Mouse (Mus musculus) midbrain, embryonic 12.5 days (tissue): Measurements from ENCODE around the gene Rab30. TPM values are rescaled to one million over a fixed set of nuclear protein-coding genes. Genes with fewer than 3 reads are reported as not detected.

Experiments
- ATAC-seq: fragments of 200-750 bp; cut with Nextera tagmentation; 2 replicates; pipeline ENCODE4 v1.8.0; 2017; ENCODE audit warnings: low read depth, moderate TSS enrichment, moderate library complexity; ENCODE audit not compliant: low FRiP score
- H3K27ac ChIP-seq: fragments of 300-500 bp; sonication (generic); replicated peaks from 2 replicates; pipeline ENCODE4 v1.5.1; 2016; ENCODE audit warnings: mild to moderate bottlenecking
- H3K27me3 ChIP-seq: fragments of 300-500 bp; sonication (generic); 2 replicates; pipeline ENCODE4 v1.6.1; 2016; ENCODE audit warnings: mild to moderate bottlenecking
- H3K36me3 ChIP-seq: fragments of 300-500 bp; sonication (generic); 2 replicates; pipeline ENCODE4 v1.6.1; 2016
- H3K4me1 ChIP-seq: fragments of 300-500 bp; sonication (generic); 2 replicates; pipeline ENCODE4 v1.6.1; 2016
- H3K4me2 ChIP-seq: fragments of 300-500 bp; sonication (generic); replicated peaks from 2 replicates; pipeline ENCODE4 v1.6.1; 2016; ENCODE audit warnings: mild to moderate bottlenecking, moderate library complexity
- H3K4me3 ChIP-seq: fragments of 300-500 bp; sonication (generic); 2 replicates; pipeline ENCODE4 v1.5.1; 2016; ENCODE audit warnings: mild to moderate bottlenecking
- H3K9ac ChIP-seq: fragments of 300-500 bp; sonication (generic); replicated peaks from 2 replicates; pipeline ENCODE4 v1.6.1; 2016; ENCODE audit warnings: mild to moderate bottlenecking, moderate library complexity
- H3K9me3 ChIP-seq: fragments of 300-500 bp; sonication (generic); 2 replicates; pipeline ENCODE4 v1.6.1; 2016; ENCODE audit warnings: mild to moderate bottlenecking
- WGBS: fragments of 180-500 bp; shearing (Covaris S2); methylation state at CpG from one replicate; pipeline ENCODE4 v1.1.7; 2016; 5-methylcytosine and 5-hydroxymethylcytosine counted together
- polyA plus RNA-seq: library from polyadenylated mRNA; unstranded; fragments of >200 nt; fragmentation: Nextera tagmentation; extraction: Ambion mirVana; gene quantifications from 2 replicates; pipeline ENCODE4 v1.2.1, GENCODE M21; 2016

Gene Rab30
- polyA plus RNA-seq: 19.8 and 20.3 TPM in 2 replicates

DNA sequence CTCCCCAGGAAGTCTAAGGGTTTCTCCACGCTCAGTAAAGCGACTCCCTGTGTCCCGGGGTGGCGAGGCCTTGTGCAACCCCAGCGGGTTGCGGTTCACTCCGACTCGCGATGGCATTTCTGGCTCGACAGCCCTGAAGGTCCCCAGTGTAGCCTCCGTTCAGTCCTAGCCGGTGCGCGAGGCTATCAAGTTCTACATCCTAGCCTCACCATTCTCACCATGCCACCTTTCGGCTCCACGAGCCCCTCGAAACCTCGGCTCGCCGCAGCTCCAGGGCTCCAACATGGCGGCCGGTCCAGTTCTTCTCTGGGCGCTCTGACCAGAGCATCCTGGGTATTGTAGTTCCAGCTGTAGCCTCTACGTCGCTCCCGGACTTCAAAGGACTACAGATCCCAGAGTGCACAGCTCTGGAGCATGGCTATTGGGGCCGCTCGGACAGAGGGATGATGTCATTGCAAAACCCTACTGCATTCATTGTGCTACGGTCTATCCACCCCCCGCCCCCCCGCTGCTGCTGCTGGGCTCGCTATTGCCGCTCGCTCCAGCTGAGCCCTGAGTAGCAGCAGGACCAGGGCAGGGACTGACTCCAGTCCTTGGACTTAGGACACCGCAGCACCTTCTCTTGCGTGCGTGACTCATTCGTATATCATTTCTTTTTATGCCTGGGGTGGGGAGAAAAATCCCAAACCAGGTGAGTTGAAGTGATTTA lies at the start of gene Rab30:
Rab30 (plus strand) TSS at position 452 of the 709 bp plus-strand sequence.
- Histone ChIP-seq H3K4me3 (peak within 1 kb of the TSS; percentile 62), H3K36me3 (0 out of 2 replicates have a peak, but pooled peaks cover 10% of the 10 kb centered on the region), H3K9ac (peak within 1 kb of the TSS; percentile 84), H3K9me3 (no peaks in the 10 kb centered on the region), H3K4me2 (peak within 1 kb of the TSS; percentile 89), H3K27me3 (no peaks in the 10 kb centered on the region), H3K4me1 (peaks cover 28% of the 10 kb centered on the region), H3K27ac (peak within 1 kb of the TSS; percentile 93)
- peak; percentile 100 for ATAC-seq
- WGBS: under 1% methylated on average over 38 of the region's 38 CpGs

- Histone ChIP-seq H3K4me2 (no peak overlapping the region), H3K27me3 (no peaks in the 10 kb centered on the region), H3K36me3 (no peaks in the 10 kb centered on the region), H3K4me1 (no peaks in the 10 kb centered on the region), H3K9me3 (no peaks in the 10 kb centered on the region), H3K27ac (no peak overlapping the region), H3K9ac (no peak overlapping the region), H3K4me3 (no peak overlapping the region)
- WGBS: 37% methylated on average over 3 of the region's 3 CpGs
- no peak for ATAC-seq
Measured at GRCm38 (mm10) chr7:92696395-92696794, 45.0 kb upstream of the Rab30 start.

GRCm38 (mm10) chr7:92698770-92699169 lies 42.6 kb upstream of the Rab30 start:
- H3K27me3 ChIP-seq: no peaks in the 10 kb centered on the region
- H3K9me3 ChIP-seq: no peaks in the 10 kb centered on the region
- no peak overlapping the region for H3K27ac ChIP-seq
- no peaks in the 10 kb centered on the region for H3K4me1 ChIP-seq
- no peak overlapping the region for H3K9ac ChIP-seq
- H3K4me2 ChIP-seq: no peak overlapping the region
- 82% methylated on average over 5 of the region's 5 CpGs for WGBS
- no peaks in the 10 kb centered on the region for H3K36me3 ChIP-seq
- ATAC-seq: no peak
- no peak overlapping the region for H3K4me3 ChIP-seq

DNA sequence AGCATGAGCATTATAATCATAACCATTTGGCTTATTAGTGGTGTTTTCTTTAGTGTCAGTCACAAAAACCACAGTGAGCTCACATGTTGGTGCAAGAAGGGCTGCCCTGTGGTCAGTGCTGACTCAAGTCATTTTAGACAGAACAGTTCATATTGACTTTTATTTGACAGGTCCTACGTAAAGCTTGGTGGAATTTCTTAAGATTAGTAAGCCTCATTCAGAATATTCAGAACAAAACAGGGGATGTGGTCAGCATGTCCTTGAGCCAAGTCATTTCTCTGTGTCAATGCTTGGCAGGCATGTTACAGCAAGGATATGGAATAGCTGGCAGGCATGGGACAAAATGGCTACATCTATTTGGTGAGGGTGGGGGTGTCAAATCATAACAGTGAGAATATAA lies 37.7 kb upstream of the Rab30 start:
- H3K36me3 ChIP-seq: no peaks in the 10 kb centered on the region
- ATAC-seq: no peak
- 78% methylated on average over 1 of the region's 1 CpGs for WGBS

DNA sequence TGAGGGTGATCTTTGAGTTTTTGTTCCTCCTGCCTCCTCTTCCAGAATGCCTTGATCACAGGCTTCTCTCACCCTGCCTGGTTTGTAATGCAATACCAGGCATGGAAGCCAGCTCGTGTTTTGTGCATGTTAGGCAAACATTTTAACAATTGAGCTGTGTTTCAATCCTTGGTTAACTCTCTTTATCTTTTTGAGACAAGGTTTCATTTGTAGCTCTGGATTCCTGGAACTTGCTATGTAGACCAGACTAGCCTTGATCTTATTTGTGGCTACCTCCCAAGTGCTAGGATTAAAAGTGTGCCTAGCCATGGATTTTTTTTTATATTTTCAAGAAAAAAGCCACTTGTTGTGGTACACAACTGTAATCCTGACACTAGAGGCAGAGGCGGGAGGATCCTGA lies 35.9 kb upstream of the Rab30 start:
- Histone ChIP-seq H3K27me3 (no peaks in the 10 kb centered on the region), H3K9me3 (no peaks in the 10 kb centered on the region), H3K27ac (no peak overlapping the region), H3K9ac (no peak overlapping the region), H3K4me1 (no peaks in the 10 kb centered on the region), H3K4me3 (no peak overlapping the region), H3K36me3 (no peaks in the 10 kb centered on the region), H3K4me2 (no peak overlapping the region)
- no peak for ATAC-seq
- WGBS: 63% methylated on average over 2 of the region's 2 CpGs

More for the DNA sequence above, 37.7 kb upstream of the Rab30 start:
- Histone ChIP-seq H3K9me3 (no peaks in the 10 kb centered on the region), H3K27ac (no peak overlapping the region), H3K4me1 (no peaks in the 10 kb centered on the region), H3K4me3 (no peak overlapping the region), H3K27me3 (no peaks in the 10 kb centered on the region), H3K9ac (no peak overlapping the region), H3K4me2 (no peak overlapping the region)

GRCm38 (mm10) chr7:92706711-92707110 lies 34.7 kb upstream of the Rab30 start:
- no peak for ATAC-seq

DNA sequence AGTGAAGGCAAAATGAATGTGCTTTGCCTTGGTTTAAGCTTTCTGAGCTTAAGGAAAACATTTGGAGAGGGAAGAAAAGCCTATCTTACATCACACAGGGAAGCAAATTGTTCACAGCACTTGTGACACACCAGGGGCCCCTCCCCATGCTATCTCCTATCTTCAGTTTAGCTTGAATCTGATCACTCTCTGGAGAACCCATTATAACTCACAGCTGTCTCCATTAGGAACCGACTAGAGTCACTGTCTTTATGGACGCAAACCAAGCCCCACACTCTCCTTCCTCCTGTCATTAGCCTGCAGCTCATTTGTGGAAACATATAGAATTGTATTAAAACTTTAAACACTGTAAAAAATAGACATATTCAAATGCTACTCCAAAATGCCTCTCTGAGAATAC lies 31.8 kb upstream of the Rab30 start:
- Histone ChIP-seq H3K9ac (no peak overlapping the region), H3K36me3 (no peaks in the 10 kb centered on the region), H3K27me3 (no peaks in the 10 kb centered on the region), H3K27ac (no peak overlapping the region), H3K9me3 (no peaks in the 10 kb centered on the region), H3K4me1 (no peaks in the 10 kb centered on the region), H3K4me2 (no peak overlapping the region), H3K4me3 (no peak overlapping the region)
- 48% methylated on average over 2 of the region's 2 CpGs for WGBS
- ATAC-seq: no peak

More at GRCm38 (mm10) chr7:92706711-92707110, 34.7 kb upstream of the Rab30 start:
- Histone ChIP-seq H3K4me1 (no peaks in the 10 kb centered on the region), H3K36me3 (no peaks in the 10 kb centered on the region), H3K27me3 (no peaks in the 10 kb centered on the region), H3K4me2 (no peak overlapping the region), H3K9ac (no peak overlapping the region), H3K9me3 (no peaks in the 10 kb centered on the region), H3K27ac (no peak overlapping the region), H3K4me3 (no peak overlapping the region)
- WGBS: 79% methylated on average over 12 of the region's 12 CpGs

- H3K4me1 ChIP-seq: no peaks in the 10 kb centered on the region
- no peaks in the 10 kb centered on the region for H3K9me3 ChIP-seq
- H3K27ac ChIP-seq: no peak overlapping the region
- no peaks in the 10 kb centered on the region for H3K27me3 ChIP-seq
- no peak overlapping the region for H3K4me2 ChIP-seq
- H3K4me3 ChIP-seq: no peak overlapping the region
- WGBS: 89% methylated on average over 3 of the region's 3 CpGs
- no peak overlapping the region for H3K9ac ChIP-seq
- H3K36me3 ChIP-seq: no peaks in the 10 kb centered on the region
- ATAC-seq: no peak
Measured at GRCm38 (mm10) chr7:92711593-92711992, 29.8 kb upstream of the Rab30 start.

DNA sequence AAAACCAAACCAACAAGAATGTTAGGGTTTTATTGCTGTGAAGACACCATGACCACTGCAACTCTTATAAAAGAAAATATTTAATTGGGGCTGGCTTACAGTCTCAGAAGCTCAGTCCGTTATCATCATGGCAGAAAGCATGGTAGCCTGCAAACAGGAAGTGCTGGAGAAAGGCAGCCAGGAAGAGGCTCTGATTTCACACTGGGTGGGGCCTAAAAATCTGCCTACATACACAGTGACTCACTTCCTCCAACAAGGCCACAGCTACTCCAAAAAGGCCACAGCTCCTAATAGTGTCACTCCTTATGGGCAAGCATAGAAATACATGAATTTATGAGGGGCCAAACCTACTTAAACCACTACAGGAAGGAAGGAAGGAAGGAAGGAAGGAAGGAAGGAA lies 26.3 kb upstream of the Rab30 start:
- H3K27ac ChIP-seq: no peak overlapping the region
- ATAC-seq: no peak

DNA sequence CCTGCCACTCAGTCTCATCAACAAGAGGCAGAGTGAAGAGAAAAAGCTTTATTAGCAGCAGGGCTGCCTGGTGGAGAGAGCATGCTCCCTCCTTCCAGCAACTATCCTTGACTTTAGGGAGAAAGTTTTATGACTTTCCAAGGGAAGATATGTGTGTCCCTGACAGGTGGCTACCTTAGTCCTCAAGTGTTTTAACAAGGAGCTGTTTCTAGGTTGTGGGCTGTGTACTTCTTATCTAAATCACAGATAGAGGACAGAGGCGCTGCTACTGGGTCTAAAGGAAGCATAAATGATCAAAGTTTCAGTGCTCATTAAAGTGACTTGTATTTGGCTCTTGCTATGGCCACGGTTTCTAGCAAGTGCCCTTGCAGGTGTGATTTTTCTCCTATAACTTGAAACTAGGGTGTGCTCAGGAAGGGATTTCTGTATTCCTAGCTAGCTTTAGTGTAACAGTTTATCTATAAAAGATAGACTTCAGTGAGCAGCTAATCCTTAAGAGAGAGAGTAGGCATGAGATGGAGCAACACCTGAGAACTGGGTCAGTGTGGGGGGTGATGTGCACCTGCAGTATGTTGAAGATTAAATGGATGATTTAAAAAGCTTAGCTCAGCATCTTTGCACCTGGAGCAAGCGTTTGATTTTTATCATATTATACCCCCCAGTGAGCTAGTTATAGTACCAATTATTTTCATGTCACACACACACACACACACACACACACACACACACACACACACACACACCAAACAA lies 21.1 kb upstream of the Rab30 start:
- no peak overlapping the region for H3K4me3 ChIP-seq
- no peak overlapping the region for H3K27ac ChIP-seq
- no peak for ATAC-seq
- no peaks in the 10 kb centered on the region for H3K27me3 ChIP-seq
- no peaks in the 10 kb centered on the region for H3K4me1 ChIP-seq
- no peaks in the 10 kb centered on the region for H3K9me3 ChIP-seq
- H3K36me3 ChIP-seq: no peaks in the 10 kb centered on the region
- H3K9ac ChIP-seq: no peak overlapping the region
- WGBS: 75% methylated on average over 3 of the region's 3 CpGs
- H3K4me2 ChIP-seq: no peak overlapping the region

More for the DNA sequence above, 26.3 kb upstream of the Rab30 start:
- Histone ChIP-seq H3K4me1 (no peaks in the 10 kb centered on the region), H3K9me3 (no peaks in the 10 kb centered on the region), H3K4me3 (no peak overlapping the region), H3K36me3 (no peaks in the 10 kb centered on the region), H3K27me3 (no peaks in the 10 kb centered on the region), H3K9ac (no peak overlapping the region), H3K4me2 (no peak overlapping the region)
- 88% methylated on average over 1 of the region's 1 CpGs for WGBS

DNA sequence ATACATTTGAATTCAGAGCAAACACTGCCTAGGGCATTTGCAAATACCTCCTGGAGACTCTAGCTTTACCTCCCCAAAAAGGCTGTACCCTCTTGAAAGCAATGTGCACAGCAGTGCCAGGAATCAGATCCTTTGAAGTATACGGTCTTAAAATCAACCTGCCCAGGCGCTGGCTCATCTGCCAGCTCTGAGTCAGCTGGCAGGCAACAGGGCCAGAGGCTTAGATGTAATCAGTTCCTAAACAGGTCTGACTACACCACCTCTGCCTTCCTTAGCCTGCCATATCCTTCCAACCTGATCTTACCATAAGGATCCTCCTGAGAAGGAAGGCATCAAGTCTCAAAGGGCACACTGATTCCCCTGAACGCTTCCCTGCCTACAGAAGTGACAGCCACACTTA lies 17.7 kb upstream of the Rab30 start:
- peak; percentile 27; the same call in 1 of the 2 replicates for ATAC-seq
- Histone ChIP-seq H3K4me2 (no peak overlapping the region), H3K27ac (no peak overlapping the region), H3K4me3 (no peak overlapping the region), H3K9ac (no peak overlapping the region), H3K27me3 (no peaks in the 10 kb centered on the region), H3K9me3 (no peaks in the 10 kb centered on the region), H3K4me1 (no peaks in the 10 kb centered on the region), H3K36me3 (no peaks in the 10 kb centered on the region)
- WGBS: 21% methylated on average over 3 of the region's 3 CpGs

DNA sequence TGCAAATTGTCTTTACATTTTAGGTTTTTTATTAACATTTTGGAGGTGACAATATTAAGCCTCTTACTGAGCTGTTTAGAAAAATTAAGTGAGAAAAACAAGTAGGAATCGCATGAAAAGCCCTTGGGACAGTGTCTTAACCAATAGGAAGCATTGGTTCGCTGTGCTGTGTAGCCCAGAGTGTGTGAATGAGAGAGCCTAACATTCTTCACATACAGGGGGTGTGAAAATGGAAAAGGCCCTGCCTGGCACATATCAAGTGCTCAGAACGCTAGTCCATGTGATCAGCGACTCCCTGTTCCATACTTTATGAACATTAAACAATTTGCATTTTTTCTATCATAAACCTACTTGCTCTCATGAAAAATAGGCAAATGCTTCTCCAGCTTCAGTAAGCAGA lies 17.1 kb upstream of the Rab30 start:
- Histone ChIP-seq H3K27ac (no peak overlapping the region), H3K9ac (no peak overlapping the region), H3K36me3 (no peaks in the 10 kb centered on the region), H3K9me3 (no peaks in the 10 kb centered on the region), H3K27me3 (no peaks in the 10 kb centered on the region), H3K4me3 (no peak overlapping the region), H3K4me2 (no peak overlapping the region), H3K4me1 (no peaks in the 10 kb centered on the region)
- ATAC-seq: no peak
- 83% methylated on average over 4 of the region's 4 CpGs for WGBS
